Mouse (Mus musculus) olfactory bulb, adult 2 months (tissue): ENCODE data around the gene Fbxl18.

Experiments used
- CTCF ChIP-seq: fragments of 200-500 bp; IDR thresholded peaks from 2 replicates; pipeline ENCODE4 v1.5.1; 2012; ENCODE audit warnings: low read depth, mild to moderate bottlenecking, low read length, moderate library complexity; ENCODE audit not compliant: insufficient read depth
- POLR2A ChIP-seq: fragments of 200-500 bp; IDR thresholded peaks from 2 replicates; pipeline ENCODE4 v1.6.1; 2012; ENCODE audit warnings: mild to moderate bottlenecking, low read depth, low read length, moderate library complexity; ENCODE audit not compliant: insufficient read depth

DNA sequence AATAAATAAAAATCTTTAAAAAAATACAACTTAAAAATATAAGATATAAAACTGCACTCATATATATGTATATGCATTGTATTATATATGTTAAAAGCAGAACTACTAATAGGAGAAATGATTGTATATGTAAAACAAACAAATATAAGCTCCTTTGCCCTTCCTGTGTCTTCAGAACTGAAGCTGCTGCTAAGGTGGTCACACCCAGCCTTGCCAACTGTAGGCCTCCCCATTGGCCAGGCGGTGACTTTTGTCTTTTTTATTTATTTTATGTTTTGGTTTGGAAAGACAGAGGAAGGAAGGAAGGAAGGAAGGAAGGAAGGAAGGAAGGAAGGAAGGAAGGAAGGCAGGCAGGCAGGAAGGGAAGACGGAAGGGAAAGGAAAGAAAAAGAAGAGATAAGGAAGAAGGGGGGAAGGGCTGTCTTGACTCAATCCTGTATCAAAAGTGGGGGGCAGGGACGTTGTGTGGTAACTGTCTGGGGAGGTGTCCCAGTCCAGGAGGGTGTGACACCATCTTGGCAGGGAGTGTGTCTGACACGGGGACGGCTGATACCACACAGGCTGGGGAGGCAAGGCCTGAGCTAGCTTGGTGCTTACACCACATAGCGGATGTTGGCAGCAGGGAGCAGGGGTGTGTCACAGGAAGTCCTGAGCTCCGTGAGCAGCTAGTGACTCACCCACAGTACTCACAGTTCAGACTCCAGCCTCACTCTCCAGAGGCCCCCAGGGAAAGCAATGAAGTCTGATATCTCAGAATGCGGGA lies 25.3 kb upstream of the Fbxl18 start:
- TF ChIP-seq POLR2A (no peak), CTCF (no peak)
